Mouse (Mus musculus) MEL (cell line): ENCODE measurements around the gene Stk40. TPM values are rescaled to one million over a fixed set of nuclear protein-coding genes. Genes with fewer than 3 reads are reported as not detected.

Source experiments
- DNase-seq: peaks from one replicate; pipeline ENCODE4 v3.0.0; 2011; ENCODE audit warnings: low read depth, low spot score
- H3K27ac ChIP-seq: 2 replicates; pipeline ENCODE4 v1.5.1; 2012; ENCODE audit warnings: low read depth, mild to moderate bottlenecking, control low read depth, low read length, moderate library complexity; ENCODE audit not compliant: control insufficient read depth
- H3K27me3 ChIP-seq, 2 experiments: fragments of 150-350 bp in 1 of 2; sonication (generic) in 1 of 2; 2 replicates each; pipeline ENCODE4 v1.6.1; 2012; ENCODE audit warnings: low read length in 2 of 2, mild to moderate bottlenecking in 2 of 2, improper control_type of control experiment in 1 of 2, moderate library complexity in 1 of 2; ENCODE audit not compliant: insufficient read depth in 2 of 2, control insufficient read depth in 1 of 2
- H3K36me3 ChIP-seq, 2 experiments: 2 replicates each; pipeline ENCODE4 v1.6.1; 2012 to 2014; ENCODE audit warnings: low read length in 2 of 2, improper control_type of control experiment in 1 of 2, inconsistent platforms in 1 of 2, mild to moderate bottlenecking in 1 of 2; ENCODE audit not compliant: insufficient read depth in 2 of 2, control insufficient read depth in 1 of 2
- H3K4me1 ChIP-seq, 2 experiments: fragments of 150-350 bp in 1 of 2; sonication (generic) in 1 of 2; 2 replicates each; pipeline ENCODE4 v1.6.1; 2012; ENCODE audit warnings: low read length in 2 of 2, improper control_type of control experiment in 1 of 2, mild to moderate bottlenecking in 1 of 2; ENCODE audit not compliant: insufficient read depth in 2 of 2, control insufficient read depth in 1 of 2
- H3K4me3 ChIP-seq, 2 experiments: fragments of 150-350 bp in 1 of 2; sonication (generic) in 1 of 2; 2 replicates each; pipeline ENCODE4 v1.5.1; 2012; ENCODE audit warnings: low read depth in 2 of 2, low read length in 2 of 2, mild to moderate bottlenecking in 2 of 2, moderate library complexity in 2 of 2, control low read depth in 1 of 2, improper control_type of control experiment in 1 of 2; ENCODE audit not compliant: control insufficient read depth in 1 of 2, insufficient read depth in 1 of 2
- H3K79me2 ChIP-seq: 2 replicates; pipeline ENCODE4 v1.6.1; 2012; ENCODE audit warnings: mild to moderate bottlenecking, low read length, moderate library complexity; ENCODE audit not compliant: control insufficient read depth, poor library complexity, insufficient read depth
- H3K9ac ChIP-seq: 2 replicates; pipeline ENCODE4 v1.6.1; 2012; ENCODE audit warnings: low read depth, mild to moderate bottlenecking, control low read depth, low read length, moderate library complexity; ENCODE audit not compliant: control insufficient read depth, poor library complexity, severe bottlenecking
- H3K9me3 ChIP-seq: fragments of 150-350 bp; sonication (generic); replicated peaks from 2 replicates; pipeline ENCODE4 v1.6.1; 2012; ENCODE audit warnings: mild to moderate bottlenecking, low read length, improper control_type of control experiment, moderate library complexity; ENCODE audit not compliant: insufficient read depth
- BHLHE40 ChIP-seq: IDR thresholded peaks from 2 replicates; pipeline ENCODE4 v1.6.1; 2012; ENCODE audit warnings: low read depth, mild to moderate bottlenecking, inconsistent platforms, low read length, improper control_type of control experiment, borderline replicate concordance
- CHD1 ChIP-seq: IDR thresholded peaks from 2 replicates; pipeline ENCODE4 v1.6.1; 2012; ENCODE audit warnings: low read depth, mild to moderate bottlenecking, inconsistent platforms, low read length, improper control_type of control experiment
- CHD2 ChIP-seq: IDR thresholded peaks from 2 replicates; pipeline ENCODE4 v1.6.1; 2011; ENCODE audit warnings: low read length, improper control_type of control experiment
- CTCF ChIP-seq, 3 experiments: IDR thresholded peaks in 2 of 3; conservative IDR thresholded peaks in 1 of 3; 2 replicates each; pipeline ENCODE4 v1.5.1; 2011 to 2012; ENCODE audit warnings: low read length in 3 of 3, low read depth in 2 of 3, mild to moderate bottlenecking in 2 of 3, improper control_type of control experiment in 1 of 3, inconsistent platforms in 1 of 3, mixed read lengths in 1 of 3, moderate library complexity in 1 of 3; ENCODE audit not compliant: control insufficient read depth in 1 of 3, insufficient read depth in 1 of 3, poor library complexity in 1 of 3, severe bottlenecking in 1 of 3
- EP300 ChIP-seq, 2 experiments: IDR thresholded peaks; 2 replicates each; pipeline ENCODE4 v1.6.1; 2011; ENCODE audit warnings: improper control_type of control experiment in 2 of 2, low read length in 2 of 2, low read depth in 1 of 2, mild to moderate bottlenecking in 1 of 2
- HCFC1 ChIP-seq: IDR thresholded peaks from 2 replicates; pipeline ENCODE4 v1.6.1; 2012; ENCODE audit warnings: low read depth, mild to moderate bottlenecking, inconsistent platforms, low read length, improper control_type of control experiment, moderate library complexity
- KAT2A ChIP-seq: conservative IDR thresholded peaks from 2 replicates; pipeline ENCODE4 v1.6.1; 2012; ENCODE audit warnings: low read depth, low read length, improper control_type of control experiment, inconsistent platforms
- MAFK ChIP-seq: IDR thresholded peaks from 2 replicates; pipeline ENCODE4 v1.6.1; 2011; ENCODE audit warnings: low read depth, mild to moderate bottlenecking, low read length, improper control_type of control experiment, borderline replicate concordance
- MAX ChIP-seq: IDR thresholded peaks from 2 replicates; pipeline ENCODE4 v1.6.1; 2011; ENCODE audit warnings: low read length, improper control_type of control experiment
- MXI1 ChIP-seq: IDR thresholded peaks from 2 replicates; pipeline ENCODE4 v1.6.1; 2011; ENCODE audit warnings: mild to moderate bottlenecking, low read depth, low read length, improper control_type of control experiment
- MYB ChIP-seq: IDR thresholded peaks from 2 replicates; pipeline ENCODE4 v1.6.1; 2011; ENCODE audit warnings: mild to moderate bottlenecking, low read depth, low read length, improper control_type of control experiment
- MYC ChIP-seq: IDR thresholded peaks from 2 replicates; pipeline ENCODE4 v1.6.1; 2011; ENCODE audit warnings: low read depth, mild to moderate bottlenecking, low read length, improper control_type of control experiment, moderate library complexity
- NELFE ChIP-seq: IDR thresholded peaks from 2 replicates; pipeline ENCODE4 v1.6.1; 2011; ENCODE audit warnings: low read depth, low read length, improper control_type of control experiment
- NRF1 ChIP-seq: IDR thresholded peaks from 2 replicates; pipeline ENCODE4 v1.6.1; 2014; ENCODE audit warnings: low read depth, mild to moderate bottlenecking, inconsistent platforms, low read length, improper control_type of control experiment, moderate library complexity; ENCODE audit not compliant: poor library complexity, insufficient read depth, severe bottlenecking
- POLR2A ChIP-seq, 2 experiments: IDR thresholded peaks; 2 replicates each; pipeline ENCODE4 v1.6.1; 2011 to 2012; ENCODE audit warnings: low read length in 2 of 2, mild to moderate bottlenecking in 2 of 2, control low read depth in 1 of 2, improper control_type of control experiment in 1 of 2, low read depth in 1 of 2, moderate library complexity in 1 of 2; ENCODE audit not compliant: control insufficient read depth in 1 of 2, insufficient read depth in 1 of 2, poor library complexity in 1 of 2
- SIN3A ChIP-seq: IDR thresholded peaks from 2 replicates; pipeline ENCODE4 v1.6.1; 2012; ENCODE audit warnings: low read length, improper control_type of control experiment, inconsistent platforms
- SMC3 ChIP-seq: IDR thresholded peaks from 2 replicates; pipeline ENCODE4 v1.6.1; 2011; ENCODE audit warnings: low read depth, low read length, improper control_type of control experiment
- TBP ChIP-seq: IDR thresholded peaks from 2 replicates; pipeline ENCODE4 v1.8.0; 2011; ENCODE audit warnings: low read depth, low read length, improper control_type of control experiment
- TCF12 ChIP-seq: IDR thresholded peaks from 2 replicates; pipeline ENCODE4 v1.6.1; 2014; ENCODE audit warnings: low read depth, mild to moderate bottlenecking, inconsistent platforms, low read length, improper control_type of control experiment, moderate library complexity
- USF1 ChIP-seq: IDR thresholded peaks from 2 replicates; pipeline ENCODE4 v1.6.1; 2014; ENCODE audit warnings: low read depth, mild to moderate bottlenecking, inconsistent platforms, low read length, improper control_type of control experiment, moderate library complexity
- ZMIZ1 ChIP-seq: IDR thresholded peaks from 2 replicates; pipeline ENCODE4 v1.6.1; 2012; ENCODE audit warnings: low read depth, mild to moderate bottlenecking, inconsistent platforms, low read length, improper control_type of control experiment, moderate library complexity
- polyA plus RNA-seq, 2 experiments: library from polyadenylated mRNA; stranded (reverse) in 1 of 2; unstranded in 1 of 2; fragments of >175 nt in 1 of 2; fragments of >200 nt in 1 of 2; gene quantifications; 2 replicates each; pipeline versions ENCODE4 v1.2.1 to v1.2.4; 2012; ENCODE audit warnings: low replicate concordance in 2 of 2, low read depth in 1 of 2; ENCODE audit not compliant: insufficient read length in 2 of 2, insufficient read depth in 1 of 2, missing spikeins in 1 of 2
- total RNA-seq: library from RNA; depleted of rRNA; stranded (reverse); fragments of 300-350 nt; gene quantifications from 2 replicates; pipeline ENCODE4 v1.2.3, GENCODE M21; 2012

Gene Stk40
- total and polyA plus RNA-seq, 3 experiments, result 16.8 to 270 (median 79.4) TPM

DNA sequence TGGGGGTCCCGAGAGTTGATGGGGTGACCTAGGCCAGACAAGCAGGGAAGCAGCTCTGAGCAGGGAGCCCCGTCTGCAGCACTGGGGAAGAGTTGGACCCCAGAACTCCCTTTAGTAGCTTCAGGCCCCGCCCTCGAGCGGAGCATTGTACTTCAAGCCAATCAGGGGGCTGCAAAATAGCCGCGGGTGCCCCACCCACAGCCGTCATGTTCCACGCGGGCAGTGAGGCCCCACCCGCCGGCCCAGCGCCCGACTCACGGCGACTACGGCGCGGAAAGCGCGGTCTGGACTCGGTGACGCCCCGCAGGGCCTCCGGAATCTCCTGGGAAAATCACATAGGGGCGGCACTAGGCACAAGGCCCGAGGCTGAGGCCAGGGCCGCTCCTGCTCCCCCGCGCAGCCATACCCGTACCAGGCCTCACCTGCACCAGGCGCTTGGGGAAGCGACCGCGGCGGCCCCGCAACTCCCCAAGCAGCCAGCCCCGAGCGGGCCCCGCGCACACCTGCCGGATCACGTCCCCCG is 58.8 kb downstream of the Stk40 start:
- TF ChIP-seq CHD1 (no peak), POLR2A (IDR thresholded peaks at IDR 0.05; ENCODE audit: control insufficient read depth in 1 of 2, insufficient read depth in 1 of 2, low read depth in 1 of 2, low read length in 2 of 2, poor library complexity in 1 of 2) (peak in 1 of 2 experiments; percentile 64; a peak in 2 of 4 replicates), TBP (peak; percentile 63; the same call in 1 of the 2 replicates), SMC3 (no peak), SIN3A (peak; percentile 68), HCFC1 (peak; percentile 56; the same call in 1 of the 2 replicates), CTCF (IDR thresholded peaks at IDR 0.05 in 2 of 3, conservative IDR thresholded peaks at IDR 0.05 in 1 of 3; ENCODE audit: control insufficient read depth in 1 of 3, insufficient read depth in 1 of 3, low read depth in 2 of 3, low read length in 3 of 3, poor library complexity in 1 of 3, severe bottlenecking in 1 of 3) (no peak), ZMIZ1 (peak; percentile 47; the same call in 1 of the 2 replicates), MYB (no peak), NRF1 (no peak), EP300 (IDR thresholded peaks at IDR 0.05; ENCODE audit: low read depth in 1 of 2, low read length in 2 of 2) (no peak), MAFK (no peak), MYC (0 out of 2 replicates have a peak, but pooled peaks have one; percentile 15), KAT2A (no peak), CHD2 (no peak), BHLHE40 (no peak), MAX (peak; percentile 48; the same call in 1 of the 2 replicates), TCF12 (peak; percentile 19; the same call in 1 of the 2 replicates), USF1 (peak; percentile 10; the same call in 1 of the 2 replicates), MXI1 (peak; percentile 69; the same call in 1 of the 2 replicates), NELFE (peak; percentile 55)
- TF ChIP-seq, all 39 proteins: peak for 11
- Histone ChIP-seq H3K9me3 (no peaks in the 10 kb centered on the region), H3K27ac (peak overlapping the region; percentile 36), H3K36me3 (peaks cover 7 to 8% of the 10 kb centered on the region in 2 experiments), H3K27me3 (no peaks in the 10 kb centered on the region), H3K79me2 (peaks cover 2% of the 10 kb centered on the region; the same call in 1 of the 2 replicates), H3K4me1 (peaks cover 0 to 9% of the 10 kb centered on the region in 2 experiments; a peak in 1 of 4 replicates), H3K9ac (peak overlapping the region; percentile 85), H3K4me3 (peak overlapping the region; percentile 63 to 69)
- DNase-seq, result peak; percentile 93
